Mouse (Mus musculus) skeletal muscle tissue, adult 2 months (tissue): Measurements from ENCODE around the gene Gpc5.

Source experiments
- DNase-seq: peaks from one replicate; pipeline ENCODE4 v3.0.0-alpha.2; 2012; ENCODE audit warnings: low read depth, low spot score

The Gpc5 gene

DNA sequence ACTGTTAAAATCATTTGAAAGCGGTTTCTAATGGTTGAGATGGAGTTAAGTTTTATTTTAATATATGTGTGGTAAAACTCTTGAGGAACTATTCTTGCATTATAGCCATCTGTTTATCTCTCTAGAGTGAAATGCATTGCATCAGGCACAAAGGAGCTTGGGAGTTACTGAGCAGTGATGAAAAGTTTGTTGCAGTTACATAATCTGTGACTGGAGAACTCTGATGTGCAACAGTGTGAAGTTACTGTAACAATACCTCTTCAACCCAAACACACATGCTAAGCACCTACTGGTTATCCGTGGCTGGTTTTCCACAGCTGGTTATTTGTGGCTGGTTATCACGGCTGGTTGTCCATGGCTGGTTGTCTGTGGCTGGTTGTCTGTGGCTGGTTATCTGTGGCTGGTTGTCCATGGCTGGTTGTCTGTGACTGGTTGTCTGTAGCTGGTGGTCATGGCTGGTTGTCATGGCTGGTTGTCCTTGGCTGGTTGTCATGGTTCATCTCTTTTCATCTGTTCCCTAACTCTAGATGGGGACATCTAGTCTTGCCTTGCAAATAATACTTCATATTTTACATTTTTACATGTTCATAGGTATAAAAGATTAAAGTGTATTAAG, 273.4 kb downstream of the Gpc5 start:
- no peak for DNase-seq

GRCm38 (mm10) chr14:115369611-115370167, 277.7 kb downstream of the Gpc5 start:
- DNase-seq = no peak

DNA sequence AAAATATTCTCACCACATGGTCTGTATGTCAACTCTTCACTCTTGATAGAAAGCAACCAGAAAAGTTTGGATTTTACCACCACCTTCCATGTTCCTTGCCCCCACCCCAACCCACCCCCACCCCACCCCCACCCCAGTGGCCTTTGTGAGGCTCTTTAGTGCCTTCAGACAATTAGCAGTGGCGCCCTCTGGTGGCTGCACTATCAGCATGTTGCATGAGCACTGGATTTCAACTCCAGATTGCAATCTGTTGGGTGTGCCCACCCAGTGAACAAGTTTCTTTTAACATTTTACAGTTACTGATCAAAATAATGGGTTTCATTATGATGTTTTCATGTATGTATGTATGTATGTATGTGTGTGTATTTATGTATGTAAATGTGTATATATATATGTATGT, 279.1 kb downstream of the Gpc5 start:
- DNase-seq = no peak

GRCm38 (mm10) chr14:115391831-115392230, 299.8 kb downstream of the Gpc5 start:
- no peak for DNase-seq

GRCm38 (mm10) chr14:115392894-115393524, 301.0 kb downstream of the Gpc5 start:
- DNase-seq = no peak

DNA sequence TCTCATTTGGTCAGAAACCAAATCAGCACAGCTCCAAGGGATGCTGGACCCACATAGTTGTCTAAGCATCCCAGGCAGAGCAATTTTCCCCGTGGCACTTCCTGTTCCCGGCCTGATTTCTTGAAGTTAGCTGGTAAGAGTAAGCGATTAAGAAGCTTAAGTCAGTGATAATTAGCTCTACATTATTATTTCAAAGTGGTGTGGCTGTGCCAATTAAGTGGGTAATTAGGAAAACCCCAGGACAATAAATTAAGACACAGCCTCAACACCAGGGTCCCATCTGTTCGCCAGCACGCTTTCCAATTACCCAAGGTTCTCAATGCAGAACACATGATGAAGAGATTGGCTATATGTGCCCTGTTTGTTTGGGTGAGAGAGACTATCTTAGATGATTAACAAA, 314.6 kb downstream of the Gpc5 start:
- DNase-seq = no peak

GRCm38 (mm10) chr14:115407309-115407930, 315.4 kb downstream of the Gpc5 start:
- no peak for DNase-seq

- no peak for DNase-seq
These were observed 318.9 kb downstream of the Gpc5 start for GRCm38 (mm10) chr14:115410881-115411280.

DNA sequence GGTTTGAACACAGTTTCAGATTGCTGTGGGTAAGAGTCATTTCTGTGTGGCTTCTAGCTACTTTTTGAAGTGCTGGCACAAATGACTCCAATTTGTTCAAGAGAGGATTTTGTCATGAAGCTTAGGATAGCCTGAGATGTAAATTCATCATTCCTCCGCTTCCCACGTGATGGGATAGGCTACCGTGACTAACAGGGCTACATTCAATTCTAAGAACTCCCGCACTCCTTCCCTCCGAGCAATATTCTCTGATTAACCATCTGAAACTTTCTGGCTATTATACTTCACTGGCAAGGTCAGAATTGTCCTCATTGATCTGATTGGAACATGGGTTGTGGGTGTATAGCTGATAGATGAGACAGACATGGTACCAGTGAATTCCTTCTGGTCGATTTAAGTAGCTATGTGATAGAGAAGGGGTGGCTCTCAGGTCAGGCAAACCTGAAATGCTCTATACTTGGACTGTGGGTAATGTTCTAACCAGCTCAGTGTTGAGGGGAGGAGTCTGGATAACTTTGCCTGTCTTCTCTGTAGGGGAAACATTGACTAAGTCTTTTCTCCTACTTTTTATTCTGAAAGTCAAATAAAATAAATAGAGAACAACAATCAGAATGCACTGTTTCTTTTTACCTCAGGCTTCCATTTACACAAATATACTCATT, 319.6 kb downstream of the Gpc5 start:
- DNase-seq = no peak

- no peak for DNase-seq
These were observed 320.8 kb downstream of the Gpc5 start for GRCm38 (mm10) chr14:115412821-115413220.

- no peak for DNase-seq
These were observed 321.4 kb downstream of the Gpc5 start for GRCm38 (mm10) chr14:115413429-115413828.

DNA sequence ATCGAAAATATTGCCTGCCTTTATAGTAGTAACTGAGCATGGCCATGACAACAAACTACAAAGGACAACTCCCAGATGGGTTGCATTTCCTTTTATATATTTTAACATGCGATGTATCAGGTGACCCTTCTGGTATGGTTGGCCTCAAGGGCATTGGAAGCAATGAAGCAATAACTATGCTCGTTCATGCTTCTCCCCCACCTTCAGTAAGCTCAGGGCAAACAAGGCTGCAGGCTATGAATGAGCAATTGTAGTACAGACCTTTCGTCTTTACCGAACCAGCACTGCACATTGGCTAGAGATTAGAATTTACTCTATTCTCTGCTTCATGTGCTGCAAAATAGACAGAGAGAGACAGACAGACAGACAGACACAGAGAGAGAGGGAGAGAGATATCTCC, 322.5 kb downstream of the Gpc5 start:
- no peak for DNase-seq

GRCm38 (mm10) chr14:115431967-115432366, 340.0 kb downstream of the Gpc5 start:
- no peak for DNase-seq

- DNase-seq = no peak
These were observed 340.4 kb downstream of the Gpc5 start for GRCm38 (mm10) chr14:115432368-115432767.

DNA sequence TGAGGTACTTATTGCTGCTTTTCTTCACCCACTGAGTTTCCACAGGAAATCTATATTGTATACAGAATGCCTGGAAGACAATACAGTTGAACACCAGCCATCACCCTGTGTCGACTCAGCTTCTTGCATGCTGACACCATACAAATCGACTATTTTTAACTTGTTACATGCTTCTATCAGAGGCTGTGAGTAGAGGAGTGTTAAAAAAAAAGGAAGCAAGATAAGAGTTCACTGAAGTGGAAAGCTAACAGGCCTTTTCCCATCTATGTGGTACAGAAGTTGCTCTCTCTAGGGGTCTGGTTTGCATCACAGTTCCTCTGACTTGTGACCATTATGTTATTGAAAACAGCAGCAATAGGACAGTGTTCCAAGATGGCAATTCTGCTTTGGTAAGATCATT, 344.6 kb downstream of the Gpc5 start:
- DNase-seq = no peak

GRCm38 (mm10) chr14:115444789-115445770, 353.1 kb downstream of the Gpc5 start:
- no peak for DNase-seq

DNA sequence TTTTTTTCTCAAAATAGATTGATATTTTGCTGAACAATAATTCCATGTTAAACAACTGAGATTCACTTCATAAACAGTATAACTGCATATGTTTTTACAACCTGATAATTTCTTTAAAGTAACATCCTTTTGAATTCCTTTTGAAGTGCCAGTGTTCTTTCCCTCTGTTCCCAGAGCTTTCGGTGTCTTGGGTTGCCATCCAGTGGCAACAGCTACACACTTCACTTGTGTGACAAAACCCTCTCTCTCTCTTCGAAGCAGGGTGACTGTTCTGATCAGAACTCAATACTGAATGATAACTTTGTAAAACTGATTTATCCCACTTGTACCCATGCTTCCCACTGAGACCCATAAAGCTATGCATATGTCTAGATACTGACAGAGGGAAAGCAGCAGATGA, 358.9 kb downstream of the Gpc5 start:
- DNase-seq = no peak

DNA sequence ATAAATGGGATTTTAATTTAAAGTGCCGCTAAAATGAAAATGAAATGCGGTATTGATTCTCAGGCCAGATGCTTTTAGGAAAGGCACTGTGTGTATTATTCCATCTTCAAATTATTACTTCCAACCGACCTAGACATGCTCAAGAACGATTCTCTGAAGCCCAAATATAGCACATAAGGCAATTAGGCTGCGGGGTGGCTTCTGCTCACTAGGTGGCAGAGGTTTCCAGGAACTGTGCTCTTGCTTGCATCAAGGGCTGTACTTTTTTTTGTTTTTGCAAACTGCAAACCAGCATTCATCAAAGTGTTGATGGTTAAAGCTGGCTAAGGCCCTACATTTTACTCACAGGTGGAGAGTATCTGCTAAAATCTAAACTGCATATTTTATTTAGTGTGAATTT, 375.9 kb downstream of the Gpc5 start:
- DNase-seq = no peak

GRCm38 (mm10) chr14:115475234-115475633, 383.2 kb downstream of the Gpc5 start:
- DNase-seq = no peak

- peak; percentile 4 for DNase-seq
These were observed 385.3 kb downstream of the Gpc5 start for GRCm38 (mm10) chr14:115477360-115477759.

DNA sequence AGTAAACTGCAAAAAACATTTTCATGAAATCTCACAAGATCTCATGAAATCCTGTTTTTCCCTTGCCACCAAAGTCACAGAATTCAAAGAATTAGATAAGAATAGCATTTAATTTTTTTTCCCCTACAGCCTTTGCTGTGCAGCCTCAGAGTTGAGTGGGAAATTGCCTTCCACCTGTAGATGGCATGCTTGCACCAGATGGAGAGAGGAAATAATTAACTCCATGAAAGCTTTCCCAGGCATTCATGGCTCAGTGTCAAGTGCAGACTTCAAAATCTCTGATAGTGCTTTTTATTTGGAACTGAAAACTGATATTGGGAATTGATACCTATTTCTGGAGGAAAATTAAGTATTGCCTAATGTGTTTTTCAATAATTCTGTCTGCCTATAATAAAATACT, 393.1 kb downstream of the Gpc5 start:
- DNase-seq = no peak
